Mouse (Mus musculus): Measurements from ENCODE around the gene Mcrip2. TPM values are rescaled to one million over a fixed set of nuclear protein-coding genes. Genes with fewer than 3 reads are reported as not detected.

The Mcrip2 gene
- total RNA-seq (2021): 10 to 100 TPM; 23.3 to 23.7 TPM
- long read RNA-seq, partial matches to known transcripts: 2 of 5 reads
- long read RNA-seq, other reads (novel, unspliced or antisense): 1 of 5 reads

GRCm38 (mm10) chr17:25868601-25869191, at the start of gene Mcrip2:
Gene Mcrip2 (minus strand): TSS chr17:25868764.
- peak; percentile 79 to 86 for DNase-seq (ENCODE audit: low spot score in 2 of 2)

GRCm38 (mm10) chr17:25918037-25918750, 49.6 kb upstream of the Mcrip2 start:
- no peak for DNase-seq (ENCODE audit: low spot score in 2 of 2)

DNA sequence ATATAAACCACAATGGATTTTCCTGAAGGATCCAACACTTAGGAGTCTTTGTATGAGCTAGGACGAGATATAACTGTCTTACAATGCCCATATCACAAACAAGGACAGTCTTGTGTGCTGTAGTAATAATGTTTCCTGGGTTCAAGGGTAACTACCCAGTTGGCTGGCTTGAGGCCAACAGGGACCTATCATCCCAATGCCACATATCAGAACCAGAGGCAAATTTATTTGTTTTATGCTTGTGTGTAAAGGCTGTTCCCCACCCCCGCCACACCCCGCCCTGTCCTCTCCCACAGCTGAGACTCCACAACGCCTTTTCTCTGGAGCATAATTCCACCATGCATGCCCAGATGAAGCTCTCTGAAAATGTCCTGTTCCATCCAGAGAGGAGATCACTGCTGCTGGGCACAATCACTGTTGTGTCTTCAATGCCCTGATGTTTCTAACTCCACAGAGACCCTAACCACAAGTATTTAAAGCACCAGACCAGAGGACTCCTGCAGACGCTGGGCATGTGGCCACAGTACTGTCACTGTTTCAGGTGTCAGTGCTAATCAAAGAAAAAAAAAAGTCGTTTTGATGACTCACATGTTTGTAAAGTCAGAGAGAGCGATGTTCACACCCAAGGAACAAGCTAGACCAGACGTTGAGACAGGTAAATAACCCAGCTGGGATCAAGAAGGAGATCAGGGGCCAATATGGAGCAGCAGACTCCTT, 48.5 kb upstream of the Mcrip2 start:
- no peak for DNase-seq (ENCODE audit: low spot score in 2 of 2)

- DNase-seq (ENCODE audit: low spot score in 2 of 2): no peak
Observed at GRCm38 (mm10) chr17:25914295-25914694, 45.7 kb upstream of the Mcrip2 start.

DNA sequence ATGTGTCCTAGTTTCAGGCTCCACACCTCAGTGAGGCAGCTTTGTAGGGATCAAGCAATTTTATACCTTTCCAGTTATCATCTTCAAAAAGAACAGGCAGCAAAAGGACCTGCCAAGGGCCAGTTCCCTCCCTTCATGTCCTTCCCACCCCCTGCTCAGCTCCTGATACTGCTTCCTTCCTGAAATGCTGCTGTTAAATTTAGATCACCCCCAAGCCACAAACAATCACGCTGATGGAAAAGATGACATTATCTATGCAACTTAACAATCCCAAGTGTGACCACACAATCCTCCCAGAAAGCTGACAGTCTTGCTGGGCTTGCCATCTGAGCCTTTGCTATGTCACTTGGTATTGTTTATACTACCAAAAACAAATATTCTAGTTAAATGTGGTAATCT, 45.3 kb upstream of the Mcrip2 start:
- no peak for DNase-seq (ENCODE audit: low spot score in 2 of 2)

DNA sequence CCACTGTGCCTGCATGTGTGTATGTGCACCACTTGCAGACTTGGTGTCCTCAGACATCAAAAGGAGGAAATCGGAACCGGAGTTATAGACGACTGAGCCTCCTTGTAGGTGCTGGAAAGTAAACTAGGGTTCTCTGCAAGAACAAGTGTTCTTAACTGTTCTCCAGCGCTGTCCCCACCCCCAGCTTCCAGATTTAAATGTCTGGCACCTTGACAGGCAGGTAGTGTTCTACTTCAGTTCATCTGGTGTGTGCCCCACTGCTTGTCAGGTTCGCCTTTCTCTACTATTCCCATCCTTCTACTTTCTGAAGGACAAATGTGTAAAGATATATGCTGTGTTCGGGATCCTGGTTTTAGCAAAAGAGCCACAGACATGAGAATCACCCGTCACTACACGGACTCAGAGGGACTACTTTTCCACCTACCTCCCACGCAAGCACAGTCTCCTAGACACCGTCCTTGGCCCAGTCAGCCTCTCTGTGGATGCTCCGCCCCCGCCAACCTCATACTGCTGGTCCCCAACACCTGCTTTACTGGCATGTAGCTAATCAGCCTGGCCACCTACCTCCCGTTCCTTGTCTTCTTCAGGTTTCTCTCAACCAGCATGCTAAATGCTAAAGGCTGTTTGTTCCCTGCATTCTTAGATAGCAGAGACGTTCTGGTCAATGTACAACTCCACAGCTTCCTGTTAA, 44.8 kb upstream of the Mcrip2 start:
- peak; percentile 46 to 80 for DNase-seq (ENCODE audit: low spot score in 2 of 2)

GRCm38 (mm10) chr17:25911816-25912215, 43.3 kb upstream of the Mcrip2 start:
- no peak for DNase-seq (ENCODE audit: low spot score in 2 of 2)

GRCm38 (mm10) chr17:25907640-25908039, 39.1 kb upstream of the Mcrip2 start:
- DNase-seq (ENCODE audit: low spot score in 2 of 2): no peak

DNA sequence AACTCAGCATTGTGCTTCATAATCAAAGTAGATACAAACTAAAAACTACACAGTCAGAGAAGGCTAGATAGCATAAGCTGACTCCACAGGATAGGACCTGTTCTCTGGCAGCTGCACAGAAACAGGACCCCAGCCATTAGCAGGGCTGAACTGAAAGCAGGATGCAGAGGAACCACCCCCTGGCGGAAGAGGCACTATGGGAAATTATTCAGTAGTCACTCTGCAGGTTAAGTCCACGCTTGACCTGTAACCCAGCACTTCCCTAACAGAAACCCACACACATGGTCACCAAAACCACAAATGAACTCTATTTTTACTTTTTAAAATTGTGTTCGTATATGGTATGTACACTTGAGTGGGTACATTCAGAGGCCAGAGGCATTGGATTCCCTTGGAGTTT, 34.5 kb upstream of the Mcrip2 start:
- DNase-seq (ENCODE audit: low spot score in 2 of 2): no peak

DNA sequence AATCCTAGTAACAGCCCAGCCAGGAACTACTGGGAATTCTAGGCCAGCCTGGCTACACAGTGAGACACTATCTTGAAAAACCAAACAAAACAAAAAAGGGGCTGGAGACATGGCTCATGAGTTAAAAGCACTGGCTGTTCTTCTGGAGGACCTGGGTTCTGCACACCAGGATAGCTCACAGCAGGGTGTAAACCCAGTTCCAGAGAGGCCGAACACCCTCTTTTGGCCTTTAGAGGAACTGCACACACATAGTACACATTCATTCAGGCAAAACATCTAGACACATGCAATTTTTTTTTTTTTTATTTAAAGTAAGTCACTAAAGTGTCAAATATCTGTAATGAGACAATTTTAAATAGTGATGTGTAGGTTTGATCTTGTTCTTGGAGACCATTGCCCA, 31.6 kb upstream of the Mcrip2 start:
- no peak for DNase-seq (ENCODE audit: low spot score in 2 of 2)

DNA sequence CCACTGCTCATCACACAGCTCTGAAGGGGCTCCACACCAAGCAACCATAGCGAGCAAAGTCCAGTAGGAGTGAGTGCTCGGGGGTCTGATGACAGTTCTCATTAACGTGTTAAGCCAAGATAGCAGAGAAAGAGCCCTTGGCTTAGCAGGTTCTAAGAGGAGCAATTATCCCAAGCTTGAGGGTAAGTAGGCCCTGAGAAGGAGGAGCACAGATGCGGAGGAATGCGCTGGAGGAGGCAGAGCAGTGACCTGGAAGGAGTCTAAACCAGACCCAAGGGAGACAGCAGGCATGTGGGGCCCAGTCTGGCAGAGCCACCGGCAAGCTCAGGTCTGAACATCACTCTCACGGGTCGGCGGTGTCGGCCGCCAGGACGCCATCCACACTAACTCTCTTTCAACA, 27.3 kb upstream of the Mcrip2 start:
- no peak for DNase-seq (ENCODE audit: low spot score in 2 of 2)

GRCm38 (mm10) chr17:25895415-25895814, 26.9 kb upstream of the Mcrip2 start:
- no peak for DNase-seq (ENCODE audit: low spot score in 2 of 2)

- DNase-seq (ENCODE audit: low spot score in 2 of 2): peak in 1 of 2 experiments; percentile 82
Observed at GRCm38 (mm10) chr17:25893975-25894617, 25.5 kb upstream of the Mcrip2 start.

GRCm38 (mm10) chr17:25888837-25889236, 20.3 kb upstream of the Mcrip2 start:
- DNase-seq (ENCODE audit: low spot score in 2 of 2): no peak

DNA sequence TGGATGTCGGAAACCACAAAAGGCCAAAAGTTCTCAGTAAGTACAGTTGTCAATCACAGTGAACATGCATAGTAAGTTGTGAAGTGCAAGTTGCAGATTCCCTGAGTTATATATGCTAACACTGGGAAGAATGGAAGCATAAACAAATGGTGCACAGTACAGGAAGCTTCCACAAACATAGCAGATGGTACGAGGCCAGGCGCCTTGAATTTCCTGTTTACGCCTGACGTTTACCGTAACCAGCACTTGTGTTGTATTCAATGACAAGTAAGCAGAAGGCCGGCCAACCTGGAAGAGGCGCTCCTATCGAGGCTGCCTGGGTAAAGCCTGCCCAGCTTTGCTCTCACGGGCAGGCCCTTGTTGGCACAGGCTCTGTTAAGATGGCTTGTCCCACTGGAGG, 18.9 kb upstream of the Mcrip2 start:
- no peak for DNase-seq (ENCODE audit: low spot score in 2 of 2)

DNA sequence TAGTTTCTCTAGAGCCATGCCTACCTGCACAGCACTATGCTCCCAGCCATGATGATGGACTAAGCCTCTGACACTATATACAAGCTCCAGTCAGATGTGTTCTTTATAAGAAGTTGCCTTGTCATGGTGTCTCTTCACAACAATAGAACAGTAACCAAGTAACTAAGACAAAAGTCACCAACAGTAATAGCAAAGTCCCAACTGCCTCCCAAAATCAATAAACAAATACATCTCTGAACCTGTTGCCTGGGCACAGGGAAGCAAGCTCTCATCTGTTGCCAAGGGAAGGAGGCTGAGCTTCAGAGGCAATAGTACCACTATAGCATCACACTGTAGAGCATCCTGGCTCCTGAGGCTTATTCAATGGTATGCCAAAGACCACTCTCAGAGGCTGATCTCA, 18.2 kb upstream of the Mcrip2 start:
- DNase-seq (ENCODE audit: low spot score in 2 of 2): no peak

- DNase-seq (ENCODE audit: low spot score in 2 of 2): no peak
Observed at GRCm38 (mm10) chr17:25885636-25886035, 17.1 kb upstream of the Mcrip2 start.

DNA sequence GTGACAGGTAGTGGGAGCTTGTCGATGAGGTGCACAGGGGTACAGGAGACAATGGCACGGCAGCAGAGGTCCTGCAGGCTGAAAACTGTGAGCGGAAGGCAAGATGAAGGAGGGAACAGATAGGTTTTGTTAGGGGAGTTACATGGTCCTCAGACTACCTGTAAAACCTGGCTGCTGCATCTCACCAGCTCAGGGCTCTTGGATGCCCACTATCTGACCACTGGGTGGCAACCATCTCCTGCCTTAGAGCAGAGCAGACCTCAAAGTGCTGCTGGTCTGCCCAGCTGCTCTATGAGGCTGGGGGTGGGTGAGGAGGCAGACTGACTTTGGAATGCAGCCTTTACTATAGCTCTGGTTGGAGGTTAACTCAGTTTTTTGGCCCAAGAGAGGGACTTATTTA, 15.3 kb upstream of the Mcrip2 start:
- DNase-seq (ENCODE audit: low spot score in 2 of 2): no peak

GRCm38 (mm10) chr17:25883268-25883667, 14.7 kb upstream of the Mcrip2 start:
- no peak for DNase-seq (ENCODE audit: low spot score in 2 of 2)

GRCm38 (mm10) chr17:25882306-25882705, 13.7 kb upstream of the Mcrip2 start:
- no peak for DNase-seq (ENCODE audit: low spot score in 2 of 2)

- no peak for DNase-seq (ENCODE audit: low spot score in 2 of 2)
Observed at GRCm38 (mm10) chr17:25881691-25882090, 13.1 kb upstream of the Mcrip2 start.

All from layer of hippocampus, adult 18-20 months (tissue).